Mouse (Mus musculus) thymus, postnatal 36 days (tissue): ENCODE measurements around the gene Yy1.
A peak's percentile ranks its signal among the peaks of the same experiment; 100 is the strongest.

Experiments
- DNase-seq, 2 experiments: peaks; one replicate each; pipeline ENCODE4 v3.0.0; 2022; ENCODE audit warnings: mixed read lengths in 2 of 2

Yy1 gene

GRCm38 (mm10) chr12:108780108-108780877 lies 12.5 kb upstream of the Yy1 start:
- no peak for DNase-seq

GRCm38 (mm10) chr12:108785161-108785560 lies 7.6 kb upstream of the Yy1 start:
- DNase-seq = no peak

GRCm38 (mm10) chr12:108787329-108787728 lies 5.4 kb upstream of the Yy1 start:
- DNase-seq = no peak

DNA sequence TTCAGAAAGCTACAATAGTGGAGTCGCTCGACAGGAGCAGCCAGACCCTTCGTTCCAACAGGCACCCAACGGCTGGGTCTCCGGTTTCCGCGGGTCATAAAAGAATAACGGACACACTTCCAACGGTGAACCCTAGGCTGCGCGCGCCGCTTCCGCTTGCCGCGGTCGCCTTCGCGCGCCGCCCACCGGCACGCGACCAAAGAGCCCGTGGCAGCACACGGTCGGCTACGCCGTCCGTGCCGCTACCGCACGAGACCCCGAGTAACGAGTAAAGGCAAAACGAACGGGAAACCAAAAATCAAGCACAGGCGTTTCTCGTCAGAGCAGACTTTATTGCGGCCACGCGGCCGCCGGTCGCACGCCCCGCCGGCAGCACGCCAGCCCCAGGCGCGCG lies 624 bp upstream of the Yy1 start:
- DNase-seq = peak; percentile 83 to 88

DNA sequence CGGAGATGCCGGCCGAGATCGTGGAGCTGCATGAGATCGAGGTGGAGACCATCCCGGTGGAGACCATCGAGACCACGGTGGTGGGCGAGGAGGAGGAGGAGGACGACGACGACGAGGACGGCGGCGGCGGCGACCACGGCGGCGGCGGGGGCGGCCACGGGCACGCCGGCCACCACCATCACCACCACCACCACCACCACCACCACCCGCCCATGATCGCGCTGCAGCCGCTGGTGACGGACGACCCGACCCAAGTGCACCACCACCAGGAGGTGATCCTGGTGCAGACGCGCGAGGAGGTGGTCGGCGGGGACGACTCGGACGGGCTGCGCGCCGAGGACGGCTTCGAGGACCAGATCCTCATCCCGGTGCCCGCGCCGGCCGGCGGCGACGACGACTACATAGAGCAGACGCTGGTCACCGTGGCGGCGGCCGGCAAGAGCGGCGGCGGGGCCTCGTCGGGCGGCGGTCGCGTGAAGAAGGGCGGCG lies 724 bp downstream of the Yy1 start:
- DNase-seq = peak; percentile 43 to 72

DNA sequence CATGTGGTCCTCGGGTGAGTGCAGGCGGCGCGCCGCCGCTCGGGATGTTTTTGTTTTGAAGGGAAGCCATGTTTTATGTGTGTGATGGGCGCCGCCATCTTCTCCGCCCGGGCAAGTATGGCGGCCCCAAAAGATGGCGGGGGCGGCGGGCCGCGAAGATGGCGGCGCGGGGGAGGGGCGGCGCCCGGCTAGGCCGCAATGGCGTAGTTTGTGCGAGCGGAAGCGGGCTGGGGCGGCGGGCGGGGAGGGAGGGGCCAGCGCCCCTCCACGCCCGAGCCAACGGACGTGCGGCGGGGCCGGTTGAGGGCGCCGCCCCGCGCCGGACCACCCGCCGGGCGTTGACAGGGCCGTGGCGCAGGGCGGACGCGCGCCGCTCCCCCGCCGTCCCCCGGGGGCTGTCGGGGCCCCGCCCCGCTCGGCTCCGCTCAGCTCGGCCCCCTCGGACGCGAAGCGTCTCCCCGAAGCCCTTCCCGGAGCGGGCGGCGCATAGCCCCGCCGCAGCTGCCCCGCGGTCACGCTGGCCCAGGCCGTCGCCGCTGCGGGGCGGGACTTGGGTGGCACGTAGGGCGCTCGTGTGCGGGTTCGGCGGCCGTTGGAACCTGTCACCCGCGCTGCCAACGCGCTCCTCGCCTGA lies 1.4 kb downstream of the Yy1 start:
- DNase-seq = peak; percentile 83 to 88

GRCm38 (mm10) chr12:108794979-108795537 lies 2.3 kb downstream of the Yy1 start:
- no peak for DNase-seq

DNA sequence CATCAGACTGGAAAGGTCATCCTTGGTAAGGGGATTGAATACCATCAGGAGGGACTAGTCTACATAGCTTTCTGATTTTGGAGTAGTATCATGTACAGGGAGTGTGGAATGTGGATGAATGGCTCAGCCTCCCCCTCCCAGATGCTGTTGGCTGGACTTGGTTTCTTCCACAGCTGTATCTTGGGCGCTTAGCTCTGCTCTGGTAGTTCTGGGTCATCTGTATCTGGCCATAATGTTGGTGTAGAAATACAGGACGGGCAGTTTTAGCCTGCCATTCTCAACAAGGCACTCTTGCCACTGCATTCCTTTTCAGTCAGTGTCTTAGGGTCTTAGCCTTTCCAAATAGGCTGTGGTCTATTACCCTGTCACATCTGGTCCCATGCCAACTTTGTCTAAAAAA lies 8.8 kb downstream of the Yy1 start:
- no peak for DNase-seq

- DNase-seq = no peak
Measured at GRCm38 (mm10) chr12:108804388-108804787, 11.6 kb downstream of the Yy1 start.

DNA sequence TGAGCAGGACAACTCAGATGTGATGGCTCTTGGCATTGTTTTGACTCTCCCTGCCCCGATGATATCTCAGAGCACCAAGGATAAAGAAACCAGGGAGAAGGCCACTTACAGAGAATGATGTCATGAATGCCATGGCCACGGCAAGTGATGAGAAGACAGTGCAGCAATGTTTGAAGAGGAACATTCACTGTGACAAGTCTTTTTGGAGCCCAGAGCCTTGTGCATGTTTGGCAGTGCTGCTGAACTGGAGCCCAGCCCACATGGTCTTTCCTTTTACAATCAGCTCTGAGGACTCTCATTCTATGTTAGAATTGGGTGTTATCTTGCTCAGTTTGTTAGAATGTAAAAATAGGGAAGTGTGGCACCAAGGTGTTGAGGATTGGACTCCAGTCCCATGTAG lies 15.7 kb downstream of the Yy1 start:
- DNase-seq = no peak

DNA sequence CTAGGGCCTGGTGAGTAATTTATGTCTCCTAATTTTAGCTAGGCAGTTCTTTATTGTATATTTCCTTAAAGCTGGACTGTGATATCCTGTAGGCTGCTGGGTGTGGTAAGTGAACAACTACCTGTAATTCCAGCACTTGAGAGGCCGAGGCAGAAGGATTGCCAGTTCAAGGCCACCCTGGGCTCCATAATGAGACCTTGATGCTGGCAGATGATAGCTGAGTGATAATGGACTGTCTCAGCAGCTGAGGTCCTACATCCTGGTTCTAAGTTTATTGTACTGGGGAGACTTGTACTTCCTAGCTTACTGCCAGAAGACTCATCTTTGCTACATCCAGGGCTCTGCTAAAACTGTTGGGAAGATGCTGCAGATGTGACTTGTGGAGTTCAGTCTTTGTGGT lies 17.0 kb downstream of the Yy1 start:
- DNase-seq = no peak

GRCm38 (mm10) chr12:108810309-108810708 lies 17.5 kb downstream of the Yy1 start:
- no peak for DNase-seq

DNA sequence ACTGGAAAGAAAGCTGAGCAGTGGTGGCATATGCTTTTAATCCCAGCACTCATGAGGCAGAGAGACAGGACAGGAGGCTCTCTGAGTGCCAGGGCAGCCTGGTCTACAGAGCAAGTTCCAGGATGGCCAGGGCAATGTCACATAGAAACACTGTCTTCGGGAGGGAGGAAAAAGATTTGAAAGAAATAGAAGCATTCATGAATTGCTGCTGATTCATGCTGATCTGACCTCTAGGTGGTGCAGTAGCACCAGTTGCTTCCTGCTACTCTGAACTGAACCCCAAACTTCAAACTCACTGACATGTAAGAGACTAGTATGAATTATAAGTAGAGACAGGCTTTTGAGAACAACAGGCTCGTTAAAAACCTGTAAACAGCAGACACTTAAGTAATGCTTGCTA lies 18.4 kb downstream of the Yy1 start:
- peak in 1 of 2 experiments; percentile 27 for DNase-seq

DNA sequence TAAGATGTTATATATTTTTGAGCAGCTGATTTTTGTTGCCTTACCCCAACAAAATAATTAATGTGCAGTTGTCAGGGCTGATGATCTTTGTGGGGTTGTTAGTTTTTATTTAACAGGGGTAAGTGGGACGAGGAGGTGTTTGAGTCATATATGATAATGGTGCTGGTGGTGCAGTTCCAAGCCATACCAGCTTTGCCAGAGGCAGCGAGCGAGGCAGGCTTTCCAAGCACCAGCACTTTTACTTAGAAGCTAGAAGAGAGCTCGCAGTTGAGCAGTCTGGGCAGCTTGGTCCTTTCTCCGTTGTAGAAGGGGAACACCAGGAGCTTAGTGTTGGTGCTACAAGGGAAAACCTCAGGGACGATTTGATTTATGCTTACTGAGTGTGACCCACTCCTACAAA lies 19.7 kb downstream of the Yy1 start:
- DNase-seq = no peak

GRCm38 (mm10) chr12:108814470-108814869 lies 21.7 kb downstream of the Yy1 start:
- DNase-seq = no peak

GRCm38 (mm10) chr12:108816569-108816968 lies 23.8 kb downstream of the Yy1 start:
- no peak for DNase-seq

DNA sequence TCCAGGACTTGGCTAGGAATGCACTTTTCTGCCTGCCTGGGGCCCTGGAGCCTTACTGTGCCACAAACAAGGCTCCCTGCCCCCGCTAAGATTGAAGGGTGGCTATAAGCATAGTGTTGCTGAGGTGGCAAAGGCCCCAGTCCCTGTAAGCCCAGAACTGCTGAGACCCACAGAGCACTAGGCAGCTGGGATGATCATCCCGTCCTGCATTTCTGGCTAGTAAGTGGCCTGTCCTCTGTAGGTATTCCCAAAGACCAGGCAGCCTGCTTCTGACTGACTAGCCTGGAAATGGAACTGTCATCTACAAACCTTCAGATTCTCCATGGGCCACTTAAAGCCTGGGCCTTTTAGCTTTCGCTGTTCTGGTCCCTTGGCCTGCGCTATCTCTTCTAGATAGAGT lies 27.7 kb downstream of the Yy1 start:
- no peak for DNase-seq

DNA sequence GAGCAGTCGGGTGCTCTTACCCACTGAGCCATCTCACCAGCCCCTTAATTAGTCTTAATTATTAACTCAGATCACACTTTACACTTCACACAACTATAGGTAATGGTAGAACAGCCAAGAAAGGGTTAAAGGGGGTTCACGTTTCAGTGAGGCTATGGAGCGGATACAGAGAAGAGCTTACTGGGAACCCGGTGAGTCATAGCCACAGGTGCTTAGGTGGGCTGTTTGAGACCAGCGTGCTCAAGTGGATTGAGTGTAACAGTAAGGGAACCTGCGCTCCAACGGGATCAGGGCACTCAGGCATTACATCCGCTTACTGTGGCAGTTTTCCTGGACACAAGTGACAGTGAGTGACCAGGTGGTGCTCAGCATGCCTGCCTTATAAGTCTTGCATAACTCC lies 30.3 kb downstream of the Yy1 start:
- DNase-seq = no peak

DNA sequence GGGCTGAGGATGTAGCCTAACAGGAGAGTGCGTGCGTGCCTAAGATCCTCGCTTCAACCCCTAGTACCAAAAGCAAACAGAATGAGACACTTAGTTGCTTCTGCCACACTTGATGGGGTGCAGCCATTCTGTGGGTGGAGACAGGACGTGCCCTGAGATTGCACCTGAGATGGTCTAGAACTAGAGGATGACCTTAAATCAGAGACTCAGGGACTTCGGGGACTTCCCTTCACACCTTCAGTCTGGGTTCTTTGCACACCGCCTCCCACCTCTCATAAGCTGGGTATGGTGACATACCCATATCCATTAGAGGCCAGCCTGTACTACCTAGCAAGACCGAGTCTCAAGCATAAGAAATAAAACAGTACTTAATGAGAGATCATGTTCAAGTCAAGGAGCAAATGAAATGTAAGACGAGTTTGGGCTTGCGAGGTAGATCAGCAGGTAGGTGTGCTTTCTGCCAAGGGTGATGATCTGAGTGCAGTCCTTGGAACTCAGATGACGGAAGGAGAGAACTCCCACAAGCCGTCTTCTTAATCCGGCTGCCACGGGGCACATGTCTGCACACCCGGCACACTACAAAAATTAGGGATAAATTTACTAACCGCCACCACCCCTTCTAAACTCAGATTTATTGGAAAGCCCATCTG lies 31.6 kb downstream of the Yy1 start:
- DNase-seq = no peak

DNA sequence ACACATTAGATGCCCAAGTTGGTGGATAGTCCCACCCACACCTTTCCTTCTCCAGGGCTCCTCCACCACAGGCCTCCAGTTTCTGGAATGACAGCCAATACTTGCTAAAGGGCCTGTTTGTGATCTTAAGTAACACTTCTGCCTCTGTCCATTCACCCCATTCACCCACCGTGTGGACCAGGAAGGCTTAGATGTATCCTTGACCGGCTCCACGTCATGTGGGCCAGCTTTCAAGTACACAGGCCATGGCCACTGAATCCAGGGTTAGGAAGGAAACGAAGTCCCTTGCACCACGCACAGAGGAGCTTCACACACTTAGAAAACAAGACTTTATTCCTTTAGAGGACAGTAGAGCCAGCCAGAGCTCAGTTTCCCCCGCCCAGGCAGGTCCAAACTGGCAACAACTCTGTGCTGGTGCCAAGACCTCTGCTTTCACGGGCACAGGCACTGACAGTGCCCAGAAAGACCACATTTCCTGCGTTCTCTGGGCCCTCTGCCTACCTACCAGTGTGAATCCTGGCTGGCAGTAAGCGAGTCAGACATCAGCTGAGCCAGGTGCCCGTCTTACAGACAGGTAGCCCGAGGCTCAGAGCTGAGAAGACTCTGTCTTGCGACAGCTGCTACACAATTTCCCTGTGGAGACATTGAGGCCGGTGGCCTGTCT lies 32.9 kb downstream of the Yy1 start:
- no peak for DNase-seq

DNA sequence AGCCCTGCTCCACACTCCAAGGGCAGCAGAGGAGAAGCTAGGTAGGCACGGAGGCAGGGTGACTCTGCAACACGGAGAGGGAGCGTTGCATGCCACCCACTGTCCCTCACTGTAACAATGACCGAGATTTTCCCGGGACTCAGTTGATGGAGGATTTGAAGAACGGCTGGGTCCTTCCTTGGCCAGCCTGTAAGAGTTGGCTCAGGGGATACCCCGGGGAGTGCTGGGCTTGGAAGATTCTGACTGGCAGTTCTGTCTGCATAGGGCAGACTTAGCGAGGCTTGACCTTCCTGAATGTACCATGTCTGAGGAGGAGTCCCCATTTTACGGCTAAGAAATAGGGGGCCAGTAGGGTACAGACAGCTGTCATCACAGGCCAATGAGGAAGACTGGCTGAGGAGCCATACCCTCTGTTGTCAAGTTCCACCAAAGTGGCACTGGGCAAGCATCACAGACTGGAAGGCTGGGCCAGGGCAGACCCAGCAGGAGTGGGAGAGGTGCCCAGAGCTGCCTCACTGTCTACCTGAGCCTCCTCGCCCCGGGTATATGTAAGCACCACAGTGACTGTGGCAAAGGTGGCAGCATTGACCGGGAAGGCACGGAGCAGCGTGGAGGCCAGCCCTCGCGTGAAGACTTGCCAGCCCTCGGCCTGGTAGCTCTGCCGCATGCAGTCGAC lies 33.6 kb downstream of the Yy1 start:
- no peak for DNase-seq

GRCm38 (mm10) chr12:108826958-108827535 lies 34.3 kb downstream of the Yy1 start:
- no peak for DNase-seq
